Mouse (Mus musculus) stomach, embryonic 16.5 days (tissue): Measurements from ENCODE around the gene Add2. TPM values are rescaled to one million over a fixed set of nuclear protein-coding genes. Genes with fewer than 3 reads are reported as not detected.

Experiments used
- ATAC-seq: fragments of 200-750 bp; cut with Nextera tagmentation; 2 replicates; pipeline ENCODE4 v1.8.0; 2017; ENCODE audit warnings: moderate number of reproducible peaks, moderate TSS enrichment; ENCODE audit not compliant: insufficient read depth, low FRiP score
- H3K27ac ChIP-seq: fragments of 300-500 bp; sonication (generic); 2 replicates; pipeline ENCODE4 v1.5.1; 2014; ENCODE audit warnings: low read length
- H3K27me3 ChIP-seq: fragments of 300-500 bp; sonication (generic); 2 replicates; pipeline ENCODE4 v1.6.1; 2014; ENCODE audit warnings: low read length, control low read depth, mixed read lengths; ENCODE audit not compliant: control insufficient read depth, insufficient read depth
- H3K36me3 ChIP-seq: fragments of 300-500 bp; sonication (generic); 2 replicates; pipeline ENCODE4 v1.6.1; 2014; ENCODE audit warnings: low read length; ENCODE audit not compliant: control insufficient read depth, insufficient read depth
- H3K4me1 ChIP-seq: fragments of 300-500 bp; sonication (generic); 2 replicates; pipeline ENCODE4 v1.6.1; 2014; ENCODE audit warnings: low read length, control low read depth, mixed read lengths; ENCODE audit not compliant: control insufficient read depth, insufficient read depth
- H3K4me2 ChIP-seq: fragments of 300-500 bp; sonication (generic); 2 replicates; pipeline ENCODE4 v1.6.1; 2014; ENCODE audit warnings: low read depth, low read length, mixed read lengths
- H3K4me3 ChIP-seq: fragments of 300-500 bp; sonication (generic); replicated peaks from 2 replicates; pipeline ENCODE4 v1.5.1; 2014; ENCODE audit warnings: mild to moderate bottlenecking, low read length
- H3K9ac ChIP-seq: fragments of 300-500 bp; sonication (generic); 2 replicates; pipeline ENCODE4 v1.6.1; 2014; ENCODE audit warnings: low read length
- H3K9me3 ChIP-seq: fragments of 300-500 bp; sonication (generic); replicated peaks from 2 replicates; pipeline ENCODE4 v1.6.1; 2016; ENCODE audit warnings: low read length, control low read depth; ENCODE audit not compliant: control insufficient read depth
- WGBS: fragments of 180-500 bp; shearing (Covaris S2); extraction: QIAGEN DNeasy Blood & Tissue Kit; methylation state at CpG from one replicate; pipeline ENCODE4 v1.1.7; 2014; 5-methylcytosine and 5-hydroxymethylcytosine counted together
- polyA plus RNA-seq: library from polyadenylated mRNA; unstranded; fragments of >200 nt; fragmentation: Nextera tagmentation; extraction: Ambion mirVana; gene quantifications from 2 replicates; pipeline ENCODE4 v1.2.1, GENCODE M21; 2015

The Add2 gene
- polyA plus RNA-seq, 1 experiment from 2014 or later, result 8.6 TPM

- Histone ChIP-seq H3K27me3 (no peaks in the 10 kb centered on the region), H3K4me1 (no peaks in the 10 kb centered on the region), H3K4me2 (no peak overlapping the region), H3K9me3 (no peaks in the 10 kb centered on the region), H3K36me3 (no peaks in the 10 kb centered on the region), H3K4me3 (no peak overlapping the region), H3K27ac (no peak overlapping the region), H3K9ac (no peak overlapping the region)
- WGBS, result 56% methylated on average over 9 of the region's 9 CpGs
- peak; percentile 7; the same call in 1 of the 2 replicates for ATAC-seq
These were observed 58.5 kb downstream of the Add2 start for GRCm38 (mm10) chr6:86086851-86087571.

- ATAC-seq, result no peak
- Histone ChIP-seq H3K9me3 (no peaks in the 10 kb centered on the region), H3K4me3 (no peak overlapping the region), H3K9ac (no peak overlapping the region), H3K36me3 (no peaks in the 10 kb centered on the region), H3K27ac (no peak overlapping the region), H3K4me2 (no peak overlapping the region), H3K27me3 (no peaks in the 10 kb centered on the region), H3K4me1 (no peaks in the 10 kb centered on the region)
- 26% methylated on average over 3 of the region's 3 CpGs for WGBS
These were observed 59.3 kb downstream of the Add2 start for GRCm38 (mm10) chr6:86087813-86088212.

DNA sequence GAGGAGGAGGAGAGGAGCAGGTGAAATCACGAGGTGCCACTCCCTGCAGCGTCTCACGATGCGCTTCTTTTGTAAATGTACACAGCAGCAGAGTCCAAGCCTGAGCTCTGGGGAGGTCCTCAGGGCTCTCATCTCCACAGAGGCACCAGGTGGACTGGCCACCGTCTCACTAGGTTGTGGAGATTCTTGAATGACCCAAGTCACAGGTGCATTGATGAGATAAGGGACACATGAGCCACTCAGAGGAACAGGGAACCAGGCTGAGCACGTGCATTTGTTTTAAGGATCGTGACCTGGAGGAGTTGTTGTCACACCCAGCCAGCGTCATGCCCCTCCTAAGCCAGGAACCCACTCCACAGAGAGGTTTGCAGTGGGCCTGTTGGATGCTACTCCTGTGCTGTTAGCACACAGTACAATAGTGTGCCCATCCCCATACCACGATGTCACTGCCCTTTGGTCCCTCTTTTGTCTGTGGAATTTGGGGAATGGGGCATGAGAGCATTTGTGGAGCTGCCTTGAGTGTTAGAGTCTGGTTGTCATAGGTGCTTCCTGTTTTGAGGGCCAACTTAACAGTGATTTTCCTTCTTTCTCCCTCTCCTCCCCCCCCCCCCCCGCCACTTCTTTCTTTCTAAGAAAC lies 65.8 kb downstream of the Add2 start:
- H3K27me3 ChIP-seq, result no peaks in the 10 kb centered on the region
- no peak overlapping the region for H3K27ac ChIP-seq
- no peaks in the 10 kb centered on the region for H3K4me1 ChIP-seq
- 57% methylated on average over 10 of the region's 10 CpGs for WGBS
- H3K36me3 ChIP-seq, result no peaks in the 10 kb centered on the region
- no peaks in the 10 kb centered on the region for H3K9me3 ChIP-seq
- no peak for ATAC-seq
- no peak overlapping the region for H3K4me2 ChIP-seq
- no peak overlapping the region for H3K4me3 ChIP-seq
- H3K9ac ChIP-seq, result no peak overlapping the region

GRCm38 (mm10) chr6:86095518-86095917 lies 67.0 kb downstream of the Add2 start:
- WGBS, result 67% methylated on average over 5 of the region's 5 CpGs

GRCm38 (mm10) chr6:86096733-86097132 lies 68.3 kb downstream of the Add2 start:
- H3K4me1 ChIP-seq, result no peaks in the 10 kb centered on the region
- H3K36me3 ChIP-seq, result no peaks in the 10 kb centered on the region
- H3K9ac ChIP-seq, result no peak overlapping the region
- H3K27me3 ChIP-seq, result no peaks in the 10 kb centered on the region
- WGBS, result 86% methylated on average over 10 of the region's 10 CpGs
- no peaks in the 10 kb centered on the region for H3K9me3 ChIP-seq
- no peak overlapping the region for H3K27ac ChIP-seq
- ATAC-seq, result no peak
- H3K4me3 ChIP-seq, result no peak overlapping the region
- H3K4me2 ChIP-seq, result no peak overlapping the region

More at GRCm38 (mm10) chr6:86095518-86095917, 67.0 kb downstream of the Add2 start:
- H3K4me1 ChIP-seq, result no peaks in the 10 kb centered on the region
- no peak for ATAC-seq
- no peak overlapping the region for H3K9ac ChIP-seq
- H3K27ac ChIP-seq, result no peak overlapping the region
- H3K36me3 ChIP-seq, result no peaks in the 10 kb centered on the region
- H3K9me3 ChIP-seq, result no peaks in the 10 kb centered on the region
- no peak overlapping the region for H3K4me2 ChIP-seq
- no peak overlapping the region for H3K4me3 ChIP-seq
- H3K27me3 ChIP-seq, result no peaks in the 10 kb centered on the region

DNA sequence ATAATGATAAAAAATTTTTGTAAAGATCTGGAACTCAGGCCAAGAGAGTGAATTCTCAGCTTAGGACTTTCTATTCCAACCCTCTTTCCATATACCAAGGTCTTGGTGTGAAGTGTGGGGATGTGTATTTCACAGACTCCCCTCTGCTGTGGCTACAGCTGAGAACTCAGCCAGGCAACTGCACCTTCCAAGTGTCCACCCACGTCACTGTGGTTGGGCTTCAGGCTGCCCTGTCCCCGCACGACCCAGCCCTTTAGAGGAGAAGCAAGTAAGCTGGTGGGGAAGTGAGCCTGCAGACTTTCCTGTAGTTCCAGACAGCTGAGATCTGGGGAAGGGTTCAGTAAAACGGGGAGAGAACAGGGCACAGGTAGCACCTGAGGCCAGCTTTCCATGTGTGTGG lies 68.7 kb downstream of the Add2 start:
- Histone ChIP-seq H3K36me3 (no peaks in the 10 kb centered on the region), H3K27ac (no peak overlapping the region), H3K4me2 (no peak overlapping the region), H3K9me3 (no peaks in the 10 kb centered on the region), H3K9ac (no peak overlapping the region), H3K4me3 (no peak overlapping the region), H3K4me1 (no peaks in the 10 kb centered on the region), H3K27me3 (no peaks in the 10 kb centered on the region)
- no peak for ATAC-seq
- WGBS, result 49% methylated on average over 4 of the region's 4 CpGs

DNA sequence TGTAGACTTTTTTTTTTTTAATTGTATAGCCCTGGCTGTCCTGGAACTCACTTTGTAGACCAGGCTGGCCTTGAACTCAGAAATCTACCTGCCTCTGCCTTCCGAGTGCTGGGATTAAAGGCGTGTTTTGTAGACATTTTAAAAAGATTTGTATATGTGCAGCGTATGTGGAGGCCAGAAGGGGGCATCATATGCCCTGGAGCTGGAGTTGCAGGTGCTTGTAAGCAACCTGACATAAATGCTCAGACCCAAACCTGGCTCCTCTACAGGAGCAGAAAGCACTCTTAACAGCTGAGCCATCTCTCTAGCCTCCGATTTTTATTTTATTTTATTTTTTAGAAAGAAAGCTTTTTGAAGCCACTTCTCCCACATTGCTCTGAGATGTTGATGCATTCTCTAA lies 70.5 kb downstream of the Add2 start:
- Histone ChIP-seq H3K27me3 (no peaks in the 10 kb centered on the region), H3K4me3 (no peak overlapping the region), H3K4me2 (no peak overlapping the region), H3K9ac (no peak overlapping the region), H3K27ac (no peak overlapping the region), H3K4me1 (no peaks in the 10 kb centered on the region), H3K36me3 (no peaks in the 10 kb centered on the region), H3K9me3 (no peaks in the 10 kb centered on the region)
- ATAC-seq, result no peak
- 80% methylated on average over 4 of the region's 4 CpGs for WGBS

- WGBS, result 76% methylated on average over 5 of the region's 5 CpGs
- no peak overlapping the region for H3K27ac ChIP-seq
- H3K4me2 ChIP-seq, result no peak overlapping the region
- H3K4me1 ChIP-seq, result no peaks in the 10 kb centered on the region
- no peak overlapping the region for H3K9ac ChIP-seq
- H3K4me3 ChIP-seq, result no peak overlapping the region
- H3K9me3 ChIP-seq, result no peaks in the 10 kb centered on the region
- ATAC-seq, result no peak
- no peaks in the 10 kb centered on the region for H3K36me3 ChIP-seq
- H3K27me3 ChIP-seq, result no peaks in the 10 kb centered on the region
These were observed 73.0 kb downstream of the Add2 start for GRCm38 (mm10) chr6:86101451-86101850.

DNA sequence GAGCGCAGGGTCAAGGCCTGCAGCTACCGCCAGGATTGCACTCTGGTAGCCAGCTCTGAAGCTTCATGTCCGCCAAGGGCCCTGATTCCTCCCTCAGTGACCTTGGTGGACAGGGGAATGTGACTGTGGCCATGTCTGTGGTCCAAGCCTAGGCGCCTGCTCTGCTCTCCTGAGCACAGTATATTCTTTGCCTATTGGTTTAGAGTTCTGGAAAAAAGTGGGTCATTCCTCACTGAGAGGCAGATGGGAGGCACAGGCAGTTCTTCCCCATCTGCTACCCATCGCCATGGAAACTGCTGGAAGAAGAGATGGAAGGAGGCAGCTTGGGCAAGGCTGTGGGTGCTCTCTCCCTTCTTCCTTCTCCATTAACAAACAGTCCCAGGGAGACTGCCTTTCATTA lies 74.4 kb downstream of the Add2 start:
- 86% methylated on average over 5 of the region's 5 CpGs for WGBS

More for the DNA sequence above, 74.4 kb downstream of the Add2 start:
- H3K4me2 ChIP-seq, result no peak overlapping the region
- no peak for ATAC-seq
- no peaks in the 10 kb centered on the region for H3K36me3 ChIP-seq
- no peak overlapping the region for H3K27ac ChIP-seq
- H3K27me3 ChIP-seq, result no peaks in the 10 kb centered on the region
- H3K4me3 ChIP-seq, result no peak overlapping the region
- H3K9ac ChIP-seq, result no peak overlapping the region
- H3K9me3 ChIP-seq, result no peaks in the 10 kb centered on the region
- H3K4me1 ChIP-seq, result no peaks in the 10 kb centered on the region
